Mouse (Mus musculus) embryo, embryonic 10 days (tissue): Measurements from ENCODE around the gene Dph7.

Source experiments
- DNase-seq: peaks from one replicate; pipeline ENCODE4 v3.0.0-alpha.2; 2015; ENCODE audit warnings: low spot score

Gene Dph7

DNA sequence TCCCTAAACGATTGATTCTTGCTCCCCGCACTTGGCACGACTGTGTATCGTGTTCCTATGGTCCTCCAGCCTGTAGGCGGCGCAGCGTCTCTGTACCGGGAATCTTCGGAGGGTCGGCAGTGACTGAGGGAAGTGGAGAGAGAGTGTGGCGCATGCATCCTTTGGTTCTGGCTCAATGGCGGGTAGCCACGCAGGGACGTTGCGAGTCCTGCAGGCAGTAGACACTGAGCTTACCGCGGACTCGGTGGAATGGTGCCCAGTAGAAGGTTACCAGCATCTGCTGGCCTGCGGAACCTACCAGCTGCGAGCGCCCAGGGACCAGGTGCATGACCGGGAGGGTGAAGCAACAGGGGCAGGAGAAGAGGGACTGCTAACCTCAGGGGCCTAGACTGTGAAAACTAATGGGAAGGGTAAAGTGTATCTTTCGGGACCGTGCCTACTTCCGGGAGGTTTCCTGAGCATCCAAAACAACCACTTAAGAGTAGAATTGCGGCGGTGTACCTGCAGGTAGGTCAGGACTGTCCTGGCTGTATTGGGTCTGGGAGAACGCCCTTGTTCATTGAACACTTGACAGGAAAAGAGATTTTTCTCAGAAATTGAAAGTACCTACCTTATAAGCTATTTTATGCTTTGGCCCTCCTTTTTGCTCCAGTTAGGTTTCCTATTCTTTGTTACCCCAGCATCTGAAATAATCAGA lies at the start of gene Dph7:
TSS of gene Dph7 (plus strand) at position 97 of the 697 bp plus-strand sequence.
- peak; percentile 96 for DNase-seq

GRCm38 (mm10) chr2:24912589-24912988 lies 49.6 kb upstream of the Dph7 start:
- DNase-seq = no peak

- no peak for DNase-seq
Observed at GRCm38 (mm10) chr2:24914762-24915161, 47.4 kb upstream of the Dph7 start.

DNA sequence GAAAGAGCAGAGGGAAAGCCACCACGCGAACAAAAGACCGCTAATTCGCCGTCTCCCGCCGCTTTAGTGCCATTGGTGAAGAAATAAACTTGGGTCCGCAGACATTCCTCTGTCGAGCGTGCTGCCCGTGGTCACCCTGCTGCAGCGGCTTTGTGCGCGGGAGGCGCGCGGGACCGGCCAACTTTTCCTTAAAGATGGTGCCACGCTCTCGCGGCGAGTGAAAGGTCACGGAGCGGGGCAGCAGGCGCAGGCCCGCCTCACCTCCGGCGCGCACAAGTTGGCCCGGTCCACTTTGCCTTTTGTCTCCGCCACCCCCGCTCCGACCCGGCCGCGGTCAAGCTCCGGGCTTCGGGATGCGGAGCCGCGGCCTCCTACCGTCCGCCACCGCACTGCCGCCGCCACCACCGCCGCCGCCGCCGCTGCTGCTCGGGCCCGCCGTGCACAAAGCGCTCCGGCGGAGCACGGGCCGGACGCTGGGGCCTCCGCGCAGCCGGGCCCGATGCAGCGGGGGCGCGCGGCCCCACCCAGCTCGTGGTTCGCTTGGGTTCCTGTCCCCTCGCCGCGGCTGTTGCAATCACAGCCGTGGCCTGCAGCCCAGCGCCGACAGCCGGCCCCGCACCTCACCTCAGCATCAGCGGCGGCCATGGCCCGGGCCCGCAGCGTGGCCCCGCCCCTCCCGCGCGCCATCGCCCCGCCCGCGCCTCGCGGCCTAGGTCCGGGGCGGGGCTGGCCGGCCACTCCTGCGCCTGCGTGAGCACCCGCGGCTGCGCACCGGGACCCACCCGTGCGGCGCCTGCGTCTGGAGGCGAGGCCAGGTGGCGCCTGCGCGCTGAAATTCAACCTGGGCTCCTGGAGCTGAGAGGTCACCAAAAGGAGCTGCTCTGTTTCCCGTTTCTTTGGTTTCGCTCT lies 43.0 kb upstream of the Dph7 start, which contains the start of gene Ehmt1:
TSS of gene Ehmt1 (minus strand) at position 685 of the 909 bp plus-strand sequence.
- peak; percentile 92 for DNase-seq

DNA sequence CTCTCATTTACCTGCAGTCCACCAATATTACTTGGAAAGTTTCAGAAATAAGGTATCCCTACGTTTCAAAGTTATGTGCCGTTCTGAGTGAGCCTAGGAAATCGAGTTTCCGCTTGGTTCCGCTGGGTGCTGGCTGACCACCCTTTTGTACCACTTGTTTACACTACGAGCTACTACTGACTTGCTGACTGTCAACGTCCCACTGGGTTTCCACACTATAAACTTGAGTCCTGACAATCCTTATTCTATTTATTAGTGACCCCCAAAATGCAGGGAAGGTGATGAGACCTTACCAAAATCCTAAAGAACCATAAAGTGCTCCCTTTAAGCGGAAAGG lies 42.4 kb upstream of the Dph7 start:
- DNase-seq = no peak

GRCm38 (mm10) chr2:24923561-24923960 lies 38.6 kb upstream of the Dph7 start:
- peak; percentile 28 for DNase-seq

DNA sequence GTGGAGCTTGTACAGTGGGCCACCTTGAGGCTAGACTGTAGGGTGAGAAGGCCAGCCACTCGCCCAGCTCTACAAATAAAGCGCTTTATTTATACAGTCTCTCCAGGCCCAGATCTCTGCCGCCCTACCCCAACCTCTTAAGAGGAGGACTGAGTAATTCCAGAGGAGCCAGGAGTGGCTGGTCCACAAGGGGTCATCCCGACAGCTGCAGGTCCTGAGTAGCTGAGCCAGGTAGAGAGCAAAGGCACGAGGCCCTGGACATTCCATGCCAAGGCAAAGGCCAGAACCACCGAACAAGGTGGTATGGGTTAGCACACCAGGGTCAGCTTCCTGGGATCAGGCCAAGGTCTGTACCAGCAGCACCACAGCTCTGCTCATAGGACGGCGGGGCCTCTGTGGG lies 36.9 kb upstream of the Dph7 start:
- no peak for DNase-seq

DNA sequence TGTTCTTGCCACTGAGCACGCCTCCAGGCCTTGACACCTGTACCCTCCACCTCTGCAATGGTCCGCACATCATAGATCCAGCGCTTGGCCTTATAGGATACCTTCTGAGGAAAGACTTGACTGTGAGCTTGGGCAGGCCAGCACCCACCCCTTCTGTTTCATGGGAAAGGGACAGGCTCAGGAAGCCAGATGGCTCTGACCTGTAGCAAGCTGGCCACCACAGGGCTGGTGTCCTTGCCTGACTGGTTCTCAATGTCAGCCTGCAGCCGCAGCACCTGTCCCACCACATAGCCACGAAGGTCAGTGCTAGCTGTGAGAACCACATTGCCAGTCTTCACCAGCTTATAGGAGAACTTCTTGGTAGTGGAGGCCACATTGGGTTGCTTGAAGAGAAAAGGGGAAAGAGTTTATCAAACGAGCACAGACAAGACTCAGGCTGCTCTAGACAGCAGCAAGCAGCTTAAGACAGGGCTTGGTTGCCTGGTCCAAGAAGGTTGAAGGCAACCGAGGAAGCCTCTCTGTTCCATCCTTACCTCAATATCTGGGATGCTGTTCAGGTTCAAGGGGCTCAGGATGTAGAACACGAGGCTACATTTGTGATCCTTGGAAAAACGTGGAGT lies 35.7 kb upstream of the Dph7 start:
- DNase-seq = no peak

GRCm38 (mm10) chr2:24926965-24927358 lies 35.2 kb upstream of the Dph7 start:
- no peak for DNase-seq

GRCm38 (mm10) chr2:24927810-24928479 lies 34.3 kb upstream of the Dph7 start:
- peak; percentile 38 for DNase-seq

GRCm38 (mm10) chr2:24929119-24929518 lies 33.1 kb upstream of the Dph7 start:
- no peak for DNase-seq

- DNase-seq = no peak
Observed at GRCm38 (mm10) chr2:24929593-24929992, 32.6 kb upstream of the Dph7 start.

DNA sequence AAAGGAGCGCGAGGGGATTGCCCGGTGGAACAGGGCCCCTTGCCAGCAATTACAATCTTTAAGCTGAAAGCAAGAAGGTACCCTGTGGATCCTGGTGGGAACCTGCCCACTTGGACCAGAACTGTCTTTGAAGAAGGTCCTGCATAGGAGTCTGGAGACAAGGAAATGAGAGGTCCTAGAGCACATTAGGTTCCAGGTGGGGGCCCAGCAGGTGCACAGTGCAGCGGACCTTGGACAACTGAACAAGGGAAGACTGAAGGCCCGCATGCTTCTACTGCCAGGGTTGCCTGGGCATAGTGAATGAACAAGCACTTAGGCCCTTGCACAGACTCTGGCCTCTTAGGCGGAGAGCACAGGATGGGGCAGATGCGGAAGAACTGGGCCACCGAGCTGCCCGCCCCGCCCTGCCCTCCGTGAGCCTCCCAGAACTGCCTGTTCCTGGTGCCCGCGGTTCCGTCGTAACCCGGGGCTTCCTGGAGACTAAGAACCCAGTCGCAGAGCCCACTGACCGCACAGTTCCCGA lies 27.7 kb upstream of the Dph7 start:
- DNase-seq = no peak

- DNase-seq = peak; percentile 98
Observed at GRCm38 (mm10) chr2:24935057-24935796, 27.0 kb upstream of the Dph7 start, which contains the start of gene Arrdc1. Arrdc1 (minus strand) TSS chr2:24935252.

GRCm38 (mm10) chr2:24942092-24942491 lies 20.1 kb upstream of the Dph7 start:
- DNase-seq = no peak

DNA sequence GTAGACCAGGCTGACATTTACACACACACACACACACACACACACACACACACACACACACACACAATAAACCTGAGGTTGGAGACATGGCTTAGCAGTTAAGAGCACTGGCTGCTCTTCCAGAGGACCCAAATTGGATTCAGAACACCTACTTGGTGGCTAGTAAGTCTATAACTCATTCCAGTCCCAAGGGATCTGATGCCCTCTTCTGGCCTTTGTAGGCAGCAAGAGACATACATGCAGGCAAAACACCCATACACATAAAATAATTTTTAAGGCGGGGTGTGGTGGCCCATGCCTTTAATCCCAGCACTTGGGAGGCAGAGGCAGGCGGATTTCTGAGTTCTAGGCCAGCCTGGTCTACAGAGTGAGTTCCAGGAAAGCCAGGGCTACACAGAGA lies 17.9 kb upstream of the Dph7 start:
- DNase-seq = peak; percentile 40

GRCm38 (mm10) chr2:24949421-24950188 lies 12.6 kb upstream of the Dph7 start, which contains the start of gene Zmynd19:
Zmynd19 (plus strand) TSS chr2:24949792.
- DNase-seq = peak; percentile 98

- peak; percentile 9 for DNase-seq
Observed at GRCm38 (mm10) chr2:24950189-24950535, 12.0 kb upstream of the Dph7 start.

GRCm38 (mm10) chr2:24952537-24953055 lies 9.6 kb upstream of the Dph7 start:
- DNase-seq = no peak

- peak; percentile 65 for DNase-seq
Observed at GRCm38 (mm10) chr2:24960910-24961309, 1.3 kb upstream of the Dph7 start.
